Mouse (Mus musculus) limb, embryonic 15.5 days (tissue): Measurements from ENCODE around the gene Tmem101. TPM values are rescaled to one million over a fixed set of nuclear protein-coding genes. Genes with fewer than 3 reads are reported as not detected.
A peak's percentile ranks its signal among the peaks of the same experiment; 100 is the strongest.
"Not testable (repeated sequence)": the region's sequence is repeated elsewhere in the genome, so short reads cannot be mapped to it uniquely, and the experiment has no call there.

Experiments used
- ATAC-seq: fragments of 200-750 bp; cut with Nextera tagmentation; 2 replicates; pipeline ENCODE4 v1.8.0; 2017; ENCODE audit warnings: low read depth, moderate TSS enrichment; ENCODE audit not compliant: insufficient number of reproducible peaks, low FRiP score, low TSS enrichment
- H3K27ac ChIP-seq: fragments of 300-500 bp; sonication (generic); 2 replicates; pipeline ENCODE4 v1.5.1; 2015; ENCODE audit warnings: moderate library complexity, mild to moderate bottlenecking, inconsistent platforms
- H3K27me3 ChIP-seq: fragments of 300-500 bp; sonication (generic); 2 replicates; pipeline ENCODE4 v1.6.1; 2015; ENCODE audit warnings: inconsistent platforms
- H3K36me3 ChIP-seq: fragments of 300-500 bp; sonication (generic); 2 replicates; pipeline ENCODE4 v1.6.1; 2015; ENCODE audit warnings: inconsistent platforms
- H3K4me1 ChIP-seq: fragments of 300-500 bp; sonication (generic); 2 replicates; pipeline ENCODE4 v1.6.1; 2015; ENCODE audit warnings: inconsistent platforms
- H3K4me2 ChIP-seq: fragments of 300-500 bp; sonication (generic); 2 replicates; pipeline ENCODE4 v1.6.1; 2015; ENCODE audit warnings: mild to moderate bottlenecking, inconsistent platforms
- H3K4me3 ChIP-seq: fragments of 300-500 bp; sonication (generic); 2 replicates; pipeline ENCODE4 v1.5.1; 2015; ENCODE audit warnings: mild to moderate bottlenecking, inconsistent platforms
- H3K9ac ChIP-seq: fragments of 300-500 bp; sonication (generic); 2 replicates; pipeline ENCODE4 v1.6.1; 2015; ENCODE audit warnings: inconsistent platforms
- H3K9me3 ChIP-seq: fragments of 300-500 bp; sonication (generic); 2 replicates; pipeline ENCODE4 v1.6.1; 2016; ENCODE audit warnings: inconsistent platforms
- WGBS: fragments of 180-500 bp; shearing (Covaris S2); methylation state at CpG from one replicate; pipeline ENCODE4 v1.1.7; 2015; 5-methylcytosine and 5-hydroxymethylcytosine counted together
- polyA plus RNA-seq: library from polyadenylated mRNA; unstranded; fragments of >200 nt; fragmentation: Nextera tagmentation; extraction: Ambion mirVana; gene quantifications from 2 replicates; pipeline ENCODE4 v1.2.1, GENCODE M21; 2015

The Tmem101 gene
- polyA plus RNA-seq, 1 experiment from 2014 or later: 37.5 TPM

DNA sequence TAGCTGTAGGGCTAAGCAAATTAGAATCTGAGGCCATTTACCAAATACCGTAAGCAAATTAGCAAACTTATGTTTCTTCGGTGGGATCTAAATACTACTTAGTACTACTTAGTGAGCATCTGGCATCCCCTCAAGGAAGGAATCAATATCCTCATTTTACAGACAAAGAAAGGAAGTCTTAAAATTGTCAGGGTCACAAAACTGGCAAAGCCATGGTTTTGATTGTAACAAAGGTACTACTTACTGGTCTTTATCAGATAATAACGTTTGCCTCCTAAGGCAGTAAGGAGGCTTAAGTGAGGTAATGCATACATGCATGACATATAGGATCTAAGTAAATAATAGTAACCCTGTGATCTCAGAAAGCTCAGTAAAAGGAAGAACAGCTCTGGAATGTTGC lies 29.5 kb upstream of the Tmem101 start:
- H3K4me2 ChIP-seq: peak overlapping the region; percentile 59

DNA sequence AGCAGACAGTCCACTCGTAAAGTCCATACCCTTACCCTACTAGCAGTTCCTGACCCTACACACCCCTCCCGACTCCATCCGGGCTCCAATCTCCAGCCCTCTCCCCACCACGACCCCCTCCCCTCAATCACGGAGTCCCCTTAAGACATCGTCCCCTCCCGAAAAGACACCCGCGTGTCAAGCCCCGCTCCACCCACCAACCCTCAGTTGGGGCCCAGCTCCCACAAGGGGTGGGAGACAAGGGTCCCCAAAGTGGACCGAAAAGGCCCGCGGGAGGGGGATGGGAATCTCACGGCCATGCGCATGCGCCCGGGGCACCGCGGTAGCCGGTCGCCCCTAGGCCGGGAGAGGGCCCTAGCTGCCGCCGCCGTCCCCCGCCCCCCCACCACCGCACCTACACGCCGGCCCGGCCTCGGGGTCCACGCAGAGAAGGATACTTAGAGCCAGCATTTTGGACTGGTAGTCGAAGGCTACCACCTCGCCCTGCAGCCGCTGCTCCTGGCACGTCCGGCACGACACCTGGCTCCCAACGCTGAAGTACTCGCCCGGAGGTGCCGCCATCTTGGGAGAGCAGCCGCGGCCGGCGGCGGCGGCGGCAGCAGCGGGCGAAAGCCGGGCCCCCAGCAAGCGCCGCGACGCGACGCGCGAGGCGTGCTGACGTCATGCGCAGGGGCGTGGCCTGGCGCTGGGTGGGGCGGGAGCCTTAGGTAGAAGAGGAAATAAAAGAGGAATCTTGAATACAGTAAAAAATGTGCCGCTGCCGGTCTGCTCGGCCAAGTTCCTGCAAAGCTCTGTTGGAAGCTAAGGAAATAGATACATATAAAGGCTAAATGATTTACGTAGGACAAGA lies 28.7 kb upstream of the Tmem101 start, which contains the start of gene Lsm12:
Lsm12 (minus strand) TSS at position 651 of the 850 bp plus-strand sequence.
- H3K36me3 ChIP-seq: peaks cover 10% of the 10 kb centered on the region; the same call in 1 of the 2 replicates
- H3K4me3 ChIP-seq: peak within 1 kb of the TSS; percentile 89
- H3K9ac ChIP-seq: peak within 1 kb of the TSS; percentile 85
- WGBS: 1% methylated on average over 67 of the region's 70 CpGs
- H3K9me3 ChIP-seq: no peaks in the 10 kb centered on the region
- peak within 1 kb of the TSS; percentile 95 for H3K27ac ChIP-seq
- peaks cover 25% of the 10 kb centered on the region for H3K4me1 ChIP-seq
- ATAC-seq: peak; percentile 82
- H3K27me3 ChIP-seq: no peaks in the 10 kb centered on the region
- H3K4me2 ChIP-seq: peak within 1 kb of the TSS; percentile 59

More for the DNA sequence above, 29.5 kb upstream of the Tmem101 start:
- peak overlapping the region; percentile 89 for H3K4me3 ChIP-seq
- no peaks in the 10 kb centered on the region for H3K27me3 ChIP-seq
- peaks cover 29% of the 10 kb centered on the region for H3K4me1 ChIP-seq
- H3K27ac ChIP-seq: peak overlapping the region; percentile 95
- 45% methylated on average over 3 of the region's 3 CpGs for WGBS
- peaks cover 10% of the 10 kb centered on the region; the same call in 1 of the 2 replicates for H3K36me3 ChIP-seq
- ATAC-seq: no peak
- H3K9ac ChIP-seq: no peak overlapping the region
- H3K9me3 ChIP-seq: no peaks in the 10 kb centered on the region

DNA sequence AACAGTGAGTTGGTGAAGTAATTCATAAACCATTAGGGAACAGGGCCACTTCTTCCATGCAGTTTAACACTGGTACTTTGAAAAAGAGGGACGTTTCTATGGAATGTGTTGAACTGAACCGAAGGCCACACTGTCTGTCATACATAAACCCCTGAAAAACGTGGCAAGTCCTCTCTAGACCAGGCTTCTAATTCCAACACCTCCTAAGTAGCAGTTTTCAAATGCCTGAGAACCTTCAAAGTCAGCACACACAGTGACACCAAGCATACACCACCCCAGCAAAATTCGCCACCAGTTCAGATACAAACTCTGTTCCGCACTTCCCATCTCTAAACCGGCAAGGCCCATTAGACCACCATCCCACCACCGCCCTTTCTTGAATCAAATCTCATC lies 28.0 kb upstream of the Tmem101 start:
- Histone ChIP-seq H3K27ac (peak overlapping the region; percentile 95), H3K36me3 (peaks cover 12% of the 10 kb centered on the region; the same call in 1 of the 2 replicates), H3K4me3 (peak overlapping the region; percentile 89), H3K4me2 (peak overlapping the region; percentile 59), H3K4me1 (peaks cover 23% of the 10 kb centered on the region), H3K27me3 (no peaks in the 10 kb centered on the region), H3K9me3 (no peaks in the 10 kb centered on the region), H3K9ac (peak overlapping the region; percentile 85)
- under 1% methylated on average over 7 of the region's 7 CpGs for WGBS
- no peak for ATAC-seq

DNA sequence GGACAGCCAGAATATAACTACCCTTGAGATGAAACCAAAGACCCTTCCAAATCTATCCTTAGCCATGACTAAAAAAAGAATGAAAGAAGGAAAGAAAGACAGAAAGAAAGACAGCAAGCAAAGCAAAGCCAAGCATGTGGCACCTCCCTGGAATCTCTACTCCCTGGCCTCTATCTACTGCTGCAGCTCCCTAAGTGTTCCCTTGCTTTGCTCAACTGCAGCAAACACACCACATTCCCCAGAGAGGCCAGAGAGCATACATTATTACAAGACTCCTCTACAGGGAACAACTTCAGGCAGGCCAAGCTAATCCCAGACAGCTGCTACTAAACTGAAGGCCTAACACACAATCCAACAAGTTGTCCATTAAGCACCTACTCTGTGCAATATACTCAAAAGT lies 23.6 kb upstream of the Tmem101 start:
- H3K4me3 ChIP-seq: no peak overlapping the region
- no peaks in the 10 kb centered on the region for H3K27me3 ChIP-seq
- no peak overlapping the region for H3K27ac ChIP-seq
- peaks cover 12% of the 10 kb centered on the region for H3K4me1 ChIP-seq
- no peaks in the 10 kb centered on the region for H3K9me3 ChIP-seq
- ATAC-seq: no peak
- H3K9ac ChIP-seq: no peak overlapping the region
- H3K4me2 ChIP-seq: no peak overlapping the region
- peaks cover 46% of the 10 kb centered on the region for H3K36me3 ChIP-seq

DNA sequence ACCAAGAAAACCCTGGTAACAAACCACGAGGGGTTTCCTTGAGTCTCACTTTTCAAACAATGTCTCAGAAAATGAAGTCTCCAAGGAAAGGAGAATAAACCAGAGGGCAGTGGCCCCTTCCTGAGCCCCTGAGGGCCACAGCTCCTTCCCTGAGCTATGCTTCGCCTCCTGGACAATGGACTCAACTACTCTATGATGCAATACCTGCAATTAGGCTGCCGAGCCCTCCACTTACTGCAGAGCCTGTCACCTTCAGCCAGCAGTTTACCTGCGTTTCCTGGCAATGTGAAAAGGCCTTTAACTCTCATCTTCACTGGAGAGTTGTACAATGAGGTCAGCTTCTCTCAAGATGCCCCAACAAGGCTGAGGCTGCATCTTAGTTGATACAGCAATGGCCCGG lies 12.5 kb upstream of the Tmem101 start:
- H3K4me3 ChIP-seq: no peak overlapping the region
- 0 out of 2 replicates have a peak, but pooled peaks cover 2% of the 10 kb centered on the region for H3K4me1 ChIP-seq
- no peak overlapping the region for H3K27ac ChIP-seq
- H3K27me3 ChIP-seq: no peaks in the 10 kb centered on the region
- peaks cover 67% of the 10 kb centered on the region for H3K36me3 ChIP-seq
- H3K9ac ChIP-seq: no peak overlapping the region
- ATAC-seq: no peak
- WGBS: 83% methylated on average over 5 of the region's 5 CpGs
- H3K9me3 ChIP-seq: no peaks in the 10 kb centered on the region
- H3K4me2 ChIP-seq: no peak overlapping the region

DNA sequence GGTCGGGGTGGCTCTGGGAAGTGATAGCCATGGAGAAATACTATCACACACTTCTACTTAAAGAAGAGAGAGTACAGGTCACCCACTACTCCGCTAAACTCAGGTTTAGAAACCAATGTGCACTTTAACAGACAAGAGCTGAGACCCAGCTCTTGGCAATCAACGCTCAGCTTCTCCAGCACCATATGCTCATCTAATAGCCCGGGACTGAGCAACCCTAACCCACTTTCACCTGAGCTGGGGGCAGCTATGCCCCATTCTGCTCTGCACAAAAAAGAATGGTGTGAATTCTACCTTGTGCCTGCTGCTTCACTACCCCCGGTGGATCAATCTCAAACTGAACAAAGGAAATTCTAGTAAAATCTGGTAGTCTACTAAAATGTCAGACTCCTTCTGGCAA lies 11.3 kb upstream of the Tmem101 start:
- Histone ChIP-seq H3K4me2 (no peak overlapping the region), H3K36me3 (peaks cover 74% of the 10 kb centered on the region), H3K4me1 (0 out of 2 replicates have a peak, but pooled peaks cover 2% of the 10 kb centered on the region), H3K27ac (no peak overlapping the region), H3K4me3 (no peak overlapping the region), H3K27me3 (no peaks in the 10 kb centered on the region), H3K9ac (no peak overlapping the region), H3K9me3 (no peaks in the 10 kb centered on the region)
- no peak for ATAC-seq
- WGBS: 85% methylated on average over 5 of the region's 5 CpGs

DNA sequence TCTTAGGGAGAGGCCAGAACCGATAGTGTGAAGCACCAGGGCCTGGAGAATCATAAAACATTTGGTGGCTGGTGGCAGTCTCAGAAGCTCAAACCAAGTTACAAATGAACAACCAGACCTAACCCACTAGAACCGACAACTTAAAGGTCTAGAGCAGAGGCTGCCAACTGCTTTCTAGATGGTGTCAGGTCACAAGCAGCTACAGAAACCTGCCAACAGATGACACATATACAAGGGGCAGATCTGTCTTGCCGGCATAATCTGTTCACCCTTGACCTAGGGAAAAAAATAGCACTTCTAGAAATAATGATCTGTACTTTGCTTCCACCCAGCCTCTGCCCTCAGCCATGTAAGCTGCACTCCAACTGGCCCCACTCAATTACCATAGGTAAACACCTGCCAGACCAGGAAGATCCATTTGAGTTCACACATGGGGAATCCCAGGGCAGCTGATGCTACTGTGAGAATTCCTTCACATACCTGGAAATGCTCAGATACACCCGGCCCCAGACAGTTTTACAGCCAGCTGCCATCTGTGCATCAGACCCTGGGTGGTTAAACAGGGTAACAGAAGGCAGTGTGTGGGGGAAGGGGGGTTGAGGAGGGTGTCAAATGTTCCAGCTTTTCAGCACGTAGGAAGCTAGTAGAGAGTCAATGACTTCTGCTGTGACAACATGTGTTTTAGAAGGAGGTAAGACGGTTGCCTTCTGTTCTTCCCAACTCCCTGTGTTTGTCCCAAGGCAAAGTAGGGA lies 9.9 kb upstream of the Tmem101 start:
- Histone ChIP-seq H3K27me3 (no peaks in the 10 kb centered on the region), H3K4me2 (no peak overlapping the region), H3K4me3 (no peak overlapping the region), H3K4me1 (0 out of 2 replicates have a peak, but pooled peaks cover 2% of the 10 kb centered on the region), H3K27ac (no peak overlapping the region), H3K36me3 (peaks cover 81% of the 10 kb centered on the region), H3K9ac (no peak overlapping the region), H3K9me3 (no peaks in the 10 kb centered on the region)
- 0 out of 2 replicates have a peak, but pooled peaks have one; percentile 40 for ATAC-seq
- 32% methylated on average over 6 of the region's 6 CpGs for WGBS

DNA sequence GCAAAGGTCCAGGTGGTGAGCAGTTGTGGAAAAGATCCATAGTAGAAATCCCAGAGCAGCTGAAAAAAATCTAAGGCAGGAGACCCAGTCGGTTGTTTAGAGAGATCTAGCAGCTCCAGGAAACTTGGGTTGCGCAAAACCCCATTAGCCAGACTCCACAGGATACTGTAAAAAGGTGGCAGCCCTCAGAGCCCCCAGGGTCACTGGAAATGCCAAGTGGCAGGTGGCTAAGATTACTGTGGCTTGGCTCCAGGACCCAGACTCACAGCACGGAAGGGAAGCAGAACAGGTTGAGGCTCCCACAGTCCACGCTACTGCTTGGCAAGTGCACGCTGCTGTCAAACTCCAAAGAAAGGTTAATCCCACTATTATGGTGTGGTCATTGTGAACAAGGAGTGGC lies 3.6 kb upstream of the Tmem101 start:
- no peak overlapping the region for H3K4me2 ChIP-seq
- peaks cover 36% of the 10 kb centered on the region for H3K36me3 ChIP-seq
- H3K9ac ChIP-seq: no peak overlapping the region
- no peaks in the 10 kb centered on the region for H3K27me3 ChIP-seq
- H3K4me1 ChIP-seq: peaks cover 5% of the 10 kb centered on the region; the same call in 1 of the 2 replicates
- H3K9me3 ChIP-seq: no peaks in the 10 kb centered on the region
- no peak for ATAC-seq
- H3K27ac ChIP-seq: no peak overlapping the region
- 66% methylated on average over 5 of the region's 5 CpGs for WGBS
- no peak overlapping the region for H3K4me3 ChIP-seq

DNA sequence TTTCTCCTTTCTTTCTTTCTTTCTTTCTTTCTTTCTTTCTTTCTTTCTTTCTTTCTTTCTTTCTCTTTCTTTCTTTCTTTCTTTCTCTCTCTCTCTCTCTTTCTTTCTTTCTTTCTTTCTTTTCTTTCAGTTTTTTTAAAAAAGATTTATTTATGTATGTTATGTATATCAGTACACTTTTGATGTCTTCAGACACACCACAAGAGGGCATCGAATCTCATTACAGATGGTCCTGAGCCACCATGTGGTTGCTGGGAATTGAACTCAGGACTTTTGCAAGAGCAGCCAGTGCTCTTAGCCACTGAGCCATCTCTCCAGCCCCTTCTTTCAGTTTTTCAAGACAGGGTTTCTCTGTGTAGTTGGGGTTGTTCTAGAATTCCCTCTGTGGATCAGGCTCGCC lies 1.8 kb upstream of the Tmem101 start:
- H3K9ac ChIP-seq, H3K4me3 ChIP-seq, ATAC-seq, H3K27me3 ChIP-seq, H3K27ac ChIP-seq, H3K9me3 ChIP-seq, H3K4me1 ChIP-seq, H3K4me2 ChIP-seq: not testable (repeated sequence)
- H3K36me3 ChIP-seq: peaks cover 36% of the 10 kb centered on the region
- WGBS: 80% methylated on average over 2 of the region's 2 CpGs

DNA sequence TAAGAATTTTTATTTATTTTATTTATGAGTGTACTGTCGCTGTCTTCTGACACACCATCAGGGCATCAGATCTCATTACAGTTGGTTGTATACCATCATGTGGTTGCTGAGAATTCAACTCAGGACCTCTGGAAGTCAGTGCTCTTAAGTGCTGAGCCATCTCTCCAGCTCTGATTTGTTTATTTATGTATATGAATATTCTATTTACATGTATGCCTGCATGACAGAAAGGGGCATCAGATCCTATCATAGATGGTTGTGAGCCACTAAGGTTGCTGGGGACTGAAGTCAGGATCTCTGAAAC lies 534 bp upstream of the Tmem101 start:
- 10% methylated on average over 1 of the region's 1 CpGs for WGBS
- no peak for ATAC-seq
- Histone ChIP-seq H3K9me3 (no peaks in the 10 kb centered on the region), H3K27me3 (no peaks in the 10 kb centered on the region), H3K4me3 (no peak overlapping the region), H3K9ac (no peak overlapping the region), H3K27ac (no peak overlapping the region), H3K36me3 (peaks cover 37% of the 10 kb centered on the region), H3K4me2 (peak overlapping the region; percentile 62; the same call in 1 of the 2 replicates), H3K4me1 (peaks cover 9% of the 10 kb centered on the region; the same call in 1 of the 2 replicates)

DNA sequence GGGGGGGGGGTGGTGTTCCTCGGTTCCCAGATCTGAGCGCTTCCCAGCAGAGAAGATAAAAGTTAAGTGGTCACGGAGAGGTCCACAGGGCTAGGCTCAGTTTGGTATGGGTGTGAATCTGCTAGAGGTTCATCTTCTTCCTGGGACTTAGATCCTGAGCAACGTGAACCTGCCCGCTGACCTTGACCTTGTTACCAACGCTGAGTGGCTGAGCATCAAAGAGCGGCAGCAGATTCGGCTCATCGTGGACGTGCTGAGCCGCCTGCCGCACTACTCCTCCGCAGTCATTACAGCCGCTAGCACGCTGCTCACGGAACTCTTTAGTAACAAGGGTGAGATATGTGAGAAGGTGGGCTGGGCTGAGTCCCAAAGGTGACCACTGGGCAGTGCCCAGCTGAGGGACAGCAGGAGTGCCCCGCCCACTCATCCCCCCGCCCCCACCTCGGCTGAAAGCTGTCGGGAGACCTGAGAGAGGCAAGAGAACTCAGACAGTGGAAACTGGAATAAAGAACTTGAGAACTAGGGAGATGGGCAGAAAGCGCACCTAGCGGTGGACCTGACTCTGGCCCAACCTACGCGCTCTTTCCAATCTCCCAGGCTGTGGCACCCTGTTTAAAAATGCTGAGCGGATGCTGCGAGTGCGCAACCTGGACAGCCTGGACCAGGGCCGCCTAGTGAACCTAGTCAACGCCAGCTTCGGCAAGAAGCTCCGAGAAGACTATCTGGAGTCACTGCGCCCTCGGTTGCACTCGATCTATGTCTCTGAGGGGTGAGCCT lies 8.8 kb downstream of the Tmem101 start:
- H3K36me3 ChIP-seq: 0 out of 2 replicates have a peak, but pooled peaks cover 3% of the 10 kb centered on the region
- H3K9me3 ChIP-seq: no peaks in the 10 kb centered on the region
- peaks cover 27% of the 10 kb centered on the region for H3K4me1 ChIP-seq
- H3K27me3 ChIP-seq: peaks cover 77% of the 10 kb centered on the region
- peak overlapping the region; percentile 25 for H3K4me2 ChIP-seq
- H3K9ac ChIP-seq: no peak overlapping the region
- no peak overlapping the region for H3K27ac ChIP-seq
- no peak for ATAC-seq
- WGBS: 12% methylated on average over 34 of the region's 34 CpGs
- H3K4me3 ChIP-seq: no peak overlapping the region
